Mouse (Mus musculus): ENCODE data around the gene Gm1123. TPM values are rescaled to one million over a fixed set of nuclear protein-coding genes. Genes with fewer than 3 reads are reported as not detected.

Gene Gm1123
- total RNA-seq, 4 experiments from 2014 or later, result 0.23 TPM; not detected in 3

DNA sequence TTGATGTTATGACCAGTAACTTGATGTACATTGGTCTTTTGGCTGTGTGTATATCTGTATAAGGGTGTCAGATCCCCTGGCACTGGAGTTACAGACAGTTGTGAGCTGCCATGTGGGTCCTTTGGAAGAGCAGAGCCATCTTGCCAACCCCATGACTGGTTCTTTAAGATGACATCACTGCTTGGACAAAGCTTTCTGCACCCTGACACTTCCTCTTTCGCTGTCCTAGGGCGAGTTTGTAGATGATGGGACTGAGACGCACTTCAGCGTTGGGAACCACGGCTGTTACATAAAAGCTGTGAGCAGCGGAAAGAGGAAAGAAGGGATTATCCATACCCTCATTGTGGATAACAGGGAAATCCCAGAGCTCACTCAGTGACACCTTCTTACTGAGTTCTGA is 34.2 kb downstream of the Gm1123 start:
- DNase-seq (ENCODE audit: low spot score in 2 of 2), result no peak

- peak in 1 of 2 experiments; percentile 41 for DNase-seq (ENCODE audit: low spot score in 2 of 2)
Observed at GRCm38 (mm10) chr9:98999881-99000339, 35.6 kb downstream of the Gm1123 start.

- no peak for DNase-seq (ENCODE audit: low spot score in 2 of 2)
Observed at GRCm38 (mm10) chr9:98994103-98994502, 41.4 kb downstream of the Gm1123 start.

DNA sequence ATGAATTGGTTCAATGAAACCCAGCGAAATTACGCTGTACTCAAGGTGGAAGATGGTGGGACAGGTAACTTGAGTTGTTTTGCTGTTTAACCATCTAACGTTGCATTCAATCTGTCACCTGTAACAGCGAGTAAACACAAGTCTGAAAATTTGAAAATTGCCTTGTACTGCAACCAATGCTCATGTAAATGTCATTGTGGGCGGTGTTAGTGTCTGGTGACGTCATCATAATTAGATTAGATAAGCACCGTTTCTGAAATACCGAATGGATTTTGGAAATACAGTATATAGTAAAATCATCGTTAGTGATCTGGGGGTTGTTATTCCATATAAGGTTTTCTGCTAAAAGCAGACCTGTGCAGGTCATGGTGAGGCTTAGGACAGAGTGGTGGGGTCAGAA is 48.4 kb downstream of the Gm1123 start:
- DNase-seq (ENCODE audit: low spot score in 2 of 2), result no peak

DNA sequence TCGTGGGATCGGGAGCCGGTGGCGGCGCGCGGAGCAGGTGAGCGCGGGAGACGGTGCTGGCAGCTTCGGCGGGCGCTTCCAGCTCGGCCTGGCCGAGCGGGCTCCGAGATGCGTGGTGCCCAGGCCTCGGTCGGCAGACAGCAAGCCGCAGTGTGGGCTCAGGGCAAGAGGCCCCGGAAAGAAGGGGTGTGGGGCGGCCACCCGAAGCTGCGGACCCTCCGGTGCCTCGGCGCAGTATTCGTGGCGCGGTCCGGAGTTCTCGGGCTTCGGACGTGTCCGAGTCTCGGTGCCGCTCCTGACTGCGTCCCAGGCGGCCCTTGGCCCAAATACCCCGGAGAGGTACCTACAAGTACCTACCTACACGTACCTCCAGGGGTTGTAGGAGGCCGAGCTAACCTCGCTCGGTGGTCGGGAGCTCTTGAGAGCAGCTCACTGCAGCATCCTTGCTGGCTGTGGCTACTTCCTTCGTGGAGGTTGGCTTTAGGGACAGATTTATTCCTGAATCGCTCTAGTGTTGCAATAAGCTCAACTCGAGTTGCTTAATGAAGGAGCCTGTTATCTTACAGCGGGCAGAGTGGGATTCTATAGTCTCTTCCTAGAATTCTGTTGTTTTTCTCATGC is 48.9 kb downstream of the Gm1123 start:
- no peak for DNase-seq (ENCODE audit: low spot score in 2 of 2)

GRCm38 (mm10) chr9:98985800-98986475 is 49.6 kb downstream of the Gm1123 start, which contains the start of gene Faim:
Gene Faim (plus strand): TSS chr9:98986373.
- DNase-seq (ENCODE audit: low spot score in 2 of 2), result peak; percentile 99 to 100

DNA sequence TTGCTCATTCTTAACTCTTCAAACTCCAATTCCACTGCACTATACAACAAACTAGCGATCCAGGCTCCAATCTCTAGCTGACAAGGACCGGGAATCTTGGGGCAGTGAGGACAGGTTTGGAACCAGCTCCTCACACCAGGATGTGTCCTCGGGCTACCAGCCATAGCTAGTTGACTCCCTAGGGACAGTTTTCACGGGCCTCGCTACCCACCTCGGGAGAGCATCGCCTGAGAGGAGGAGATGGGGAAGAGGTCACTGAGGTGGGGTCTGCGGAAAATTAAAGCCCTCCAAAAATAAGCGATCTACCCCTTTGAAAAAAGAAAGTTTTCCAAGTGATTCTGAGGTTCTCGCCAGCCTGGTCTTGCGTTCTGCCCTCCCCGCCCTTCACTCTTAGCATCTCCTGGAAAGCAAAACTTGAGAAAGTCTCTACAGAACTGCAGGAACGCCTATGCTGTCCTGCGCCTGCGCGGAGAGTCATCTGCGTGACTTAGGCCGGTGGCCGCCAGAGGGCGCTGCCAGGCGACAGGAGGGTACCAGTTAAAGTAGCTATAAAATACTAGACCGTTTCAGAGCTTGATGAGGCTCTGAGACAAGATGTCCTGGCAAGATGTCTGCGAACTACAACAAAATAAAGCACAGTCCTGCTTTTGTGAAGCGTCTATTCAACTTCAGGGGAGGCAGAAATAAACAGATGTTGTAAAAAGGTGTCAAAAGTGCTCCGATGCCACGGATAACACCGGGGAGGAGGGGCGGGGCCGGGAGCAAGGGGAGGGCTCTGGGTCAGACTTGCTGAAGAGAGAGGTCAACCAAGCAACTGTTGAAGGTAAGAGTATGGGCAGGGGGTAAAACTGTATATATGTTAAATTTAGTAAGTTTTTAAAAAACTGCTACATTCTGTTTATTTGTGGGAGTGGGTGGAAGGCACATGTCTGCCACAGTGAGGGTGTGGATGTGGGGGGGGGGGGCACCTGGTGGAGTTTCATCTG is 55.8 kb downstream of the Gm1123 start:
- peak; percentile 42 to 86 for DNase-seq (ENCODE audit: low spot score in 2 of 2)

- no peak for DNase-seq (ENCODE audit: low spot score in 2 of 2)
Observed at GRCm38 (mm10) chr9:98976520-98976919, 59.0 kb downstream of the Gm1123 start.

GRCm38 (mm10) chr9:98976081-98976480 is 59.4 kb downstream of the Gm1123 start:
- DNase-seq (ENCODE audit: low spot score in 2 of 2), result no peak

DNA sequence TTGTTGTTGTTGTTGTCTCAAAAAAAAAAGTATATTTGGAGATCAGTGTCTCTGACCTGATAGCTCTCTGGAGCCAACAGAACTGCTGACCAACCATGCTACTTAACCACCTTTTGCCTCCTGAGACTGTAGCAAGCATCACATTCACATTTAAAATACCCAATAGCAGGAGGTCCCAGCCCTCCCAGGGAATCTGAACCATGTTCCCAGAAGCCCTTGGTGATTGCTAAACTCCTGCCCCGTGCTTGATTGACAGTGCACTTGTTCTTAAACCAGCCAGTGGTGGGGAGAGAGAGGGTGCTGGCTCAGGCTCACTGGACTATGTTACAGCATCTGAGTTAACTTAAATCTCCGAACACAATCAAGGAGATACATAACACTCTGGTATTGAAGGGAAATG is 60.6 kb downstream of the Gm1123 start:
- no peak for DNase-seq (ENCODE audit: low spot score in 2 of 2)

DNA sequence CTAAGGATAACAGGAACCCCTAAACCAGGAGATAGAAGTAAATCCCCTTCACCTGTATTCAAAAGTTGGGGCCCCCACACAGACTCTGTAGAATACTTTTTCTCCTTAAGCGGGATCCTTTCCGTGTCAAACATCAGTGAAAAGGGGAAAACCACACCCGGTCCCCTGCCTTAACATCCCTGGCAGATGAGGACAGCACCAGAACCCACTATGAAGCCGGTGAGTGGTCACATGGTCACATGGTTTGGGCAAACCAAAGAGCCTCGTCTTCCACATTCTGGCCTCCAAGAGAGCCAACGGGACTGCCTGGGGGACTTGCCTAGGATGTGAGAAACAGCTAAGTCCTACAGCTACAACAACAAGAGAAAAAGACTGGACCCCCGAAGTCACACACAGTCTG is 62.0 kb downstream of the Gm1123 start:
- DNase-seq (ENCODE audit: low spot score in 2 of 2), result no peak

DNA sequence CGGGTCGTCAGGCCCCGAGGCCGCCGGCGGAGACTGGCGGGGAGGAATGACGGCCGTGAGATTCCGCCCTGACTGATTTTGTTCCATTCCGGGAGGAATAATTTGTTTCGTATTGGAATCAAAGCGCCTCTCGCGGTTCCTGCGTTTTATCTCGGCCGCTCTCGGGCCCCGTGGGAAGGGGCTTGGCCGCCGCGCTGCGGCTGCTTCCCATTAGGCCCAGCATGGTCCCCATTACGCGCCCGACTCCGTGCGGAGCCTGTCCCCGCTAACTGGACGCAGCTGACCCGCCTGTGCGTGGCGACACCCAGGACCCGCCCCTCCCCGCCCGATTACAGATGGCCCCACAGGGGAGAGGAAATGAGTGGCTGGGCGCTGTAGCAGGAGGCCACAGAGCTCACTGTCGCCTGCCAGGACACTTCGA is 62.4 kb downstream of the Gm1123 start:
- no peak for DNase-seq (ENCODE audit: low spot score in 2 of 2)

DNA sequence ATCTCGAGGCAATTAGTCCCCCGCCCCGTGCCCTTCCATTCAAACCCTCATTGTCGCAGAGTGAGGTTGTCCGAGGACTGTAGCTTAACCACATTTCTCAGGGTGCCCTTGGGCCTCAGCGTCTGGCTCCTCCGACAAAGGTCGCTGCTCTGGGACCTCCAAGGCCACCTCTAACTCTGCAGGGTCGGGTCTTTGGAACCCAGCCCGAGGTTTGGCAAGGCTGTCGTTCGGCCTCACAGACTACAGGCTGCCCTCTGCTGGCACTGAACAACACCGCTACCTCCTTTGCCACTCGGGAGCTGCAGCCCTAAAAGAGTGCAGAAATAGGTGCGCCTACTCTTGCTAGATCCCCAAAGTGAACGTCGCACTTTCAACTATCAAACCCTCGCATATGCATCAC is 70.4 kb downstream of the Gm1123 start:
- DNase-seq (ENCODE audit: low spot score in 2 of 2), result no peak

DNA sequence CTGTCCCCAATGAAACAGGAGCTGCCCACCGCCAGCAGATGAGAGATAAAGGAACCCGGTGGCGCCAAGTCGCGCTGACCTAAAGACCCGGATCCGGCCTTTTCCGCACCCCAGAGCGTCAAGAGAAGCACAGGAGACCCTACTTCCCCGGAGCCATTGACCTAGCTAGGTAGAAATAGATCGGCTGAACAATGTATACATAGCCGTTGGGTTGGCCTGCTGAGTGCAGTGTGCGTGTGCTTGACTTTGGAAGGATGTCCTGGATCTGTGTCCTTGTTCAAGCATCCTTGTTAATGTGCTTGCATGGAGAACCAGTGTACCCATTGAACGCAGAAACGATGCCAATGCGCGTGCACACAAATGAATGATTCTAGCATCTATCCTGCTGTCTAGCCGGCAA is 71.9 kb downstream of the Gm1123 start:
- DNase-seq (ENCODE audit: low spot score in 2 of 2), result no peak

GRCm38 (mm10) chr9:98962478-98963142 is 72.9 kb downstream of the Gm1123 start:
- DNase-seq (ENCODE audit: low spot score in 2 of 2), result no peak

DNA sequence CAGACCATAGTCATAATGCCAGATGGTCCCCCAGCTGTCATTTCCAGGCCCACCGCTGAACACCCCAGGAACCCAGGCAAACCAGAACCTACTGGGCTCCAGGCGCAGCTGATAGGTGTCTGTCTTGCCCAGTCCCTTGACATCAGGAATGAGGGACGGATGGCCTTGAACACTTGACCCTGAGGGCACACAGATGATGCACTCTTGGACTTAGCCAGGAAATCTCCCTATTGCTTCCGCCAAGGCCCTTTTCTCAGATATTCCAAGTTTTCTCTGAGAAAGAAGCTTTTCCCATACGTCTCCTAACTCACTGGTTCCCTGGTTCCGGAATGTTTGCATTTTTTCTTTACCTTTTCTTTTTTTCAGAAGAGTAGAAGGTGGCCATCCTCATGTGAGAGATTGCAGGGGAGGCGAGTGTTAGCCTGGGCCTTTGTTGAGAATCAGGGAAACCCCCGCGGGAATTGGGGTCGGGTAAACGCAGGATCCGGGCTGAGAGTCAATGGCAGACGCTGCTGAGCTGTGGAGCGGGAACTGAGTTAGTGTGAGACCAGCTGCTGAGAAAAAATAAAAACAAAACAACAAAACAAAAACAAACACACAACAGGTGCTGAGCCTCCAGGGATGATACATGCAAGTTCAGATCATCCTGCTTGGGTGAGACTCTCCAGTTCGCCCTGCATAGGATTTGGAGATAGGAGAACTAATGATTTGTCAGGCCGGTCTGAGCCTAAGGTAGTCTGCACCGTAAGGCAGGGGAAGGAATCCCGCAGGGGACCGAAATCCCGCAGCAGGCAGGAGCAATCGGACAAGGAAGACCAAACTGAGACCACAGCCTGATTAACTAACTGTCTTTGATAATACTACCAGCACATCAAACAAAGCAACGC is 73.7 kb downstream of the Gm1123 start:
- no peak for DNase-seq (ENCODE audit: low spot score in 2 of 2)

- DNase-seq (ENCODE audit: low spot score in 2 of 2), result no peak
Observed at GRCm38 (mm10) chr9:98960348-98960747, 75.2 kb downstream of the Gm1123 start.

- no peak for DNase-seq (ENCODE audit: low spot score in 2 of 2)
Observed at GRCm38 (mm10) chr9:98959851-98960250, 75.7 kb downstream of the Gm1123 start.

DNA sequence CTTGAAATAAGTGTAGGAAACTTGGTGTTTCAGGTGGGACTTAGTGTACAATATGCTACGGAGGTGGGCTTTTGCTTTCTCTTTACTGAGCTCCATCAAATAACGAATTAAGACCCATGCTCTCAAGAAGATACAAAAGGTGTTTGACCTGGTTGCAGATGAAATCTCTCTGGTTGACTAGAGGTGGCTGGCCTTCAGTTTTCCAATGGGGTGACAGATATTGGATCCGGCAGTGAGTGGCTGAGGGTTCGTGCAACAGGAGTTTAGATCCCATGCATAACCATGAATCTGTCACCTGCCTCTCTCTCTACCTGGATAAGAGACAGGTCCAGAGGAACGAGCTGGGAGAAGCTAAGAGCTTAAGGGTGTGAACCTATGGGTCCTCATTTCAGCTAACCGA is 76.9 kb downstream of the Gm1123 start:
- DNase-seq (ENCODE audit: low spot score in 2 of 2), result no peak

GRCm38 (mm10) chr9:98957751-98958351 is 77.7 kb downstream of the Gm1123 start:
- no peak for DNase-seq (ENCODE audit: low spot score in 2 of 2)

Data from left cerebral cortex, adult 8-10 months (tissue).